Mouse (Mus musculus): ENCODE measurements around the gene Rfc5. TPM values are rescaled to one million over a fixed set of nuclear protein-coding genes. Genes with fewer than 3 reads are reported as not detected.
"Not testable (repeated sequence)": the region's sequence is repeated elsewhere in the genome, so short reads cannot be mapped to it uniquely, and the experiment has no call there.

Gene Rfc5
- 47.6 and 54.7 TPM in 2 replicates for polyA plus RNA-seq (2014; fragmentation: Nextera tagmentation; extraction: Ambion mirVana)

DNA sequence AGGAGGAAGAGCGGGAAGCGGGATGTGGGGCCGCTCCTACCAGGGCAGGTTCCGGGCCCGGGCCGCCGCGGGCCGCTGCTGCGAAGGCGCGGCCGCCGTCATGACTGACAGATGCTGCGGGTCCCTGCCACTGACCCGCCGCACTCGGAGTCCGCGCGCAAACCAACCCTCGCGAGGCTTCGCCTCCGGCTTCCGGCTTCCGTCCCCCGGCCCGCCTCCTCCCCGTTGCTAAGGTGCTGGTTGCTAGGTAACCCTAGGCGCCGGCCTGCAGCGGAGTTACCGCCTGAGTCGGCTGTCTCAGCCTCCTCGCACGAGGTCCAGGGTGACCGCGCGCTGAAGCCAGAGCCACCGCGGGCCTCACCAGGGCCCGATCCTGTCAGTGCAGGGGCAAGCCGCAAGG lies at the start of gene Rfc5:
TSS of gene Rfc5 (minus strand) at position 171 of the 400 bp plus-strand sequence.
- peak; percentile 98 for DNase-seq (ENCODE audit: low spot score)
- Histone ChIP-seq H3K27ac (ENCODE audit: low read depth, low read length) (peak within 1 kb of the TSS; percentile 61), H3K9ac (ENCODE audit: low read length) (peak within 1 kb of the TSS; percentile 89), H3K36me3 (ENCODE audit: control insufficient read depth, insufficient read depth, low read length) (peaks cover 17% of the 10 kb centered on the region), H3K27me3 (replicated peaks; ENCODE audit: control insufficient read depth, insufficient read depth, low read length) (no peaks in the 10 kb centered on the region), H3K4me3 (ENCODE audit: low read depth, low read length) (peak within 1 kb of the TSS; percentile 76), H3K4me1 (ENCODE audit: control insufficient read depth, insufficient read depth, low read length) (0 out of 2 replicates have a peak, but pooled peaks cover 4% of the 10 kb centered on the region), H3K9me3 (replicated peaks; ENCODE audit: control insufficient read depth, low read length) (no peaks in the 10 kb centered on the region), H3K4me2 (ENCODE audit: low read length) (peak within 1 kb of the TSS; percentile 75)
- WGBS: under 1% methylated on average over 44 of the region's 44 CpGs
- peak; percentile 98 for ATAC-seq

DNA sequence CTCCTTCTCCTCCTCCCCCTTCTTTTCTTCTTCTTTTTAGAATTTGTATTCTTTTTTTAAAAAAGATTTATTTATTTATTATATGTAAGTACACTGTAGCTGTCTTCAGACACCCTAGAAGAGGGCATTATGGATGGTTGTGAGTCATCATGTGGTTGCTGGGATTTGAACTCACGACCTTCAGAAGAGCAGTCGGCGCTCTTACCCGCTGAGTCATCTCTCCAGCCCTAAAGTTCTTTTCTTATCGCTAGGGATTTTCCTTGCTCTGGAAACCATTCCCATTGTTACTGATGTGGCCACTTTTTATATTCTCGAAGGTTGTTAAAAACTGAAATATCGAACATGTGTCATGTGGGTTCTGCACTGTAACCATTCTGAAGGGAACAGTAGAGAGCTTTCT lies 44.7 kb upstream of the Rfc5 start:
- not testable (repeated sequence) for H3K4me1 ChIP-seq (ENCODE audit: control insufficient read depth, insufficient read depth, low read length); H3K4me3 ChIP-seq (ENCODE audit: low read depth, low read length); H3K9me3 ChIP-seq (replicated peaks; ENCODE audit: control insufficient read depth, low read length); H3K27me3 ChIP-seq (replicated peaks; ENCODE audit: control insufficient read depth, insufficient read depth, low read length); H3K4me2 ChIP-seq (ENCODE audit: low read length); H3K27ac ChIP-seq (ENCODE audit: low read depth, low read length); DNase-seq (ENCODE audit: low spot score); H3K9ac ChIP-seq (ENCODE audit: low read length); ATAC-seq; H3K36me3 ChIP-seq (ENCODE audit: control insufficient read depth, insufficient read depth, low read length)
- WGBS: 93% methylated on average over 7 of the region's 7 CpGs

DNA sequence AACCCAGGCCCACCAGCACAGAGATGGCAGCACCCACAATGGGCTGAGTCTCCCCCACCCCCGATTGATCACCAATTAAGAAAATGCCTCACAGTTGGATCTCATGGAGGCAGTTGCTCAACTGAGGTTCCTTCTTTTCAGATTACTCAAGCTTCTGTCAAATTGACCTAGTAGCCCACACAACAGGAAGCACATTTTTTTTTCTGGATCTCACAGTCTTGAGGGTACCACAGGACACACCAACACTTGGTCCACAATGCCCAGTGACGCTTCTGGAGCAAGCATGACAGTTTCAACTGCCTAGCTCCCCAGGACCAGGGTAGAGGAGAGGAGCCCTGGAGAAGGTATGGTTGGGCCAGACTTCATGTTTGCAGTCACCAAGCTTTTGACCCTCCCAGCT lies 28.6 kb upstream of the Rfc5 start:
- DNase-seq (ENCODE audit: low spot score): no peak
- H3K36me3 ChIP-seq (ENCODE audit: control insufficient read depth, insufficient read depth, low read length): no peaks in the 10 kb centered on the region
- H3K27ac ChIP-seq (ENCODE audit: low read depth, low read length): no peak overlapping the region
- no peak overlapping the region for H3K4me3 ChIP-seq (ENCODE audit: low read depth, low read length)
- peaks cover 5% of the 10 kb centered on the region; the same call in 1 of the 2 replicates for H3K4me1 ChIP-seq (ENCODE audit: control insufficient read depth, insufficient read depth, low read length)
- H3K4me2 ChIP-seq (ENCODE audit: low read length): no peak overlapping the region
- ATAC-seq: no peak
- H3K27me3 ChIP-seq (replicated peaks; ENCODE audit: control insufficient read depth, insufficient read depth, low read length): no peaks in the 10 kb centered on the region
- no peaks in the 10 kb centered on the region for H3K9me3 ChIP-seq (replicated peaks; ENCODE audit: control insufficient read depth, low read length)
- 72% methylated on average over 2 of the region's 2 CpGs for WGBS
- no peak overlapping the region for H3K9ac ChIP-seq (ENCODE audit: low read length)

DNA sequence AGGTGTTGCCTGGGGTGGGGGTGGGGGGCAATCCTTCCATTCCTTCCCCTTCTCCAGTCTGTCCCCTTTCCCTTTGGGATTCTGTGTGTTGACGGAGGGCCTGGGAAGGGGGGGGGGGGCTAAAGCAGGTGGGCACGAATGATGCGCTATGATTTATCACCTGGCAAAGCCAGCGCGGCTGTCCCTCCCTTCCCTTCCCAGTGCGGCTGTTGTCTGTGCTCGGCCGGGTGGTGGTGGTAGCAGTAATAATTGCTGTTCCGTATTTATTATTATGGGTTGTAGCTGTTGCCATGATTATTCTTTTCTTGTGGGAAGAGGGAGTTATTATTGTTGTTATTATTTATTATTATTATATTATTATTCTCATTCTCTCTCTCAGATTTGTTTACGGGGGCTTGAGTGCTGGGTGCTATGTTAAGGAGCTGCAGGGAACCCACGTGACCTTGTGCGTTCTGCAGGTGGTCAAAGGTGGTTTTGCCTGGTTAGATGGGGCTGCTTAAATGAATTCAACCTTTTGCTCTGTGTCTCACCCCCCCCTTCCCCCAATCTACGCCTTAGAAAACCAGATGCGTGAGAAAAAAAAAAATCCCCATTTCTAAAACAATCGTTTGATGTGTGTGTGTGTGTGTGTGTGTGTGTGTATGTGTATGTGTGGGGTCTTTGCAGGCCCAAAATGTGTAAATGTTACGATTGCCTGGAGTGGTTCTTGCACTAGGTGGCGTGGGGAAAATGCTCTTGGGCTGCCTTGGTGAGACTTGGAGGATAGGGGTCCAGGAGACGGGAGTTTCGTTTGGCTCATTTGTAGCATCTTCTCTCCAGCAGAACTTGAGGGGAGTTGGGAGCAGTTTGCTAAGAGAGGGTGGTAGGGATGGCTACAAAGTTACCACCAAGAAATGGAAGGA lies 26.4 kb upstream of the Rfc5 start:
- H3K4me1 ChIP-seq (ENCODE audit: control insufficient read depth, insufficient read depth, low read length): peaks cover 5% of the 10 kb centered on the region; the same call in 1 of the 2 replicates

DNA sequence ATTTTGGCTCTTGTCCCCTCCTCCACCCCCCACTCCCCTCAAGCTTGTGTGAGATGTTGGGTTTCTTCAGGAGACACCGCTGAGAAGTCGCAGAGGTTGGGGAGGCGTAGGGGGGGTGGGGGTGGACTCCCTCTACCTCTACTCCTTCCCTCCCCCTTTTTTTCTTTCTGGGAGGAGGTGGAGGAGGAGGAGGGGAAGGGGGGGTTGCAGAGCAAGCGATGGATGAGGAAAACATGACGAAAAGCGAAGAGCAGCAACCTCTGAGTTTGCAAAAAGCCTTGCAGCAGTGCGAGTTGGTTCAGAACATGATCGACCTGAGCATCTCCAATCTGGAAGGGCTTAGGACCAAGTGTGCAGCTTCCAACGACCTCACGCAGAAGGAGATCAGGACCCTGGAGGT lies 25.8 kb upstream of the Rfc5 start:
- H3K27me3 ChIP-seq (replicated peaks; ENCODE audit: control insufficient read depth, insufficient read depth, low read length): no peaks in the 10 kb centered on the region
- DNase-seq (ENCODE audit: low spot score): peak; percentile 35
- peaks cover 5% of the 10 kb centered on the region; the same call in 1 of the 2 replicates for H3K4me1 ChIP-seq (ENCODE audit: control insufficient read depth, insufficient read depth, low read length)
- no peaks in the 10 kb centered on the region for H3K36me3 ChIP-seq (ENCODE audit: control insufficient read depth, insufficient read depth, low read length)
- peak overlapping the region; percentile 78 for H3K9ac ChIP-seq (ENCODE audit: low read length)
- ATAC-seq: no peak
- H3K4me2 ChIP-seq (ENCODE audit: low read length): peak overlapping the region; percentile 74
- WGBS: 0% methylated on average over 10 of the region's 10 CpGs
- H3K9me3 ChIP-seq (replicated peaks; ENCODE audit: control insufficient read depth, low read length): no peaks in the 10 kb centered on the region
- peak overlapping the region; percentile 96 for H3K27ac ChIP-seq (ENCODE audit: low read depth, low read length)
- H3K4me3 ChIP-seq (ENCODE audit: low read depth, low read length): peak overlapping the region; percentile 68

More for the DNA sequence above, 26.4 kb upstream of the Rfc5 start:
- Histone ChIP-seq H3K9me3 (replicated peaks; ENCODE audit: control insufficient read depth, low read length) (no peaks in the 10 kb centered on the region), H3K9ac (ENCODE audit: low read length) (peak overlapping the region; percentile 78), H3K36me3 (ENCODE audit: control insufficient read depth, insufficient read depth, low read length) (no peaks in the 10 kb centered on the region), H3K4me3 (ENCODE audit: low read depth, low read length) (peak overlapping the region; percentile 68), H3K4me2 (ENCODE audit: low read length) (peak overlapping the region; percentile 74), H3K27ac (ENCODE audit: low read depth, low read length) (peak overlapping the region; percentile 96; the same call in 1 of the 2 replicates), H3K27me3 (replicated peaks; ENCODE audit: control insufficient read depth, insufficient read depth, low read length) (no peaks in the 10 kb centered on the region)
- DNase-seq (ENCODE audit: low spot score): peak; percentile 14
- WGBS: 26% methylated on average over 19 of the region's 19 CpGs
- ATAC-seq: no peak

DNA sequence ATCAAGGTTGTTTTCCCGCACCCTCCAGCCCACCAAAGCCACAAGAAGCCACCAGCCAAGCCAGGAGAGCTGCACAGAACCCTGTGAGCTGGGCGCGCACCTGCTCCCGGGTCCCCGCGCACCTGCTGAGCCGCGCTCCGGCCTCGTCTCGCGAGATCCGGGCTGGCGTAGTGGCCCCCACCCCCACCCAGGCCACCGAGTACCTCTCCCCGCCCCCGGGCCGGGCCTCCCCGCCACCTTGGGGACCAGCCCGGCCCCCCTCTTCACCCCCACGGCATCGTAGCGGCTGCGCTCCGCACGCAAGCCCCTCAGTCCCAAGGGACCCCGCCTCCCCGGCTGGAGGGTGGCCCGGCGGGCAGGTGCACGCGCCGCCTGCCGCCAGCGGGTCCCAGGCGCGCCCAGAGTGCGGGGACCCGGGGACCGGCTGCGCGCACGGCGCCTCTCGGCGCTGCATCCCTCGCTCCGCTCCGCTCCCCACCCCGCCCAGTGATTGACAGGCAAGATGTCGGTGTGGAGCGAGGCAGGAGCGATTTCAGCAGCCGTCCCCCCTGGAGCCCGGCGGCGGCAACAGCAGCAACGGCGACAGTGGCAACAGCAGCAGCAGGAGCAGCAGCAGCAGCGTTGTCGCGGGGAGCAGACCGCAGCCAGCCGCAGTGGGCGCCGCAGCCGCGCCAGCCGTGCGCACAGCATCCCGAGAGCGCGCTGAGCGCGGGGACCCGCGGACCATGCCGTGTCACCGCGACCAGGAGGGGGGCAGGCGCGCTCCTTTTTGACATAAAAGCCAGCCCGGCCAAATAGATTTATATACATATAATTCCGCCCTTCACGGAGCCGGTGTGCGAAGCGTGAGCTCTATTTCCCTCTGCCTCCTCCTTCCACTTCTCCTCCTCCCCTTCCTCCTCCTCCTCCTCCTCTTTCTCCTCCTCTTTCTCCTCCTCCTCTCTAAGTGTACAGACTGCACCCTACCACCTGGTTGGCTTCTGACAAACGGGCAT lies 25.0 kb upstream of the Rfc5 start, which contains the start of gene Ksr2:
TSS of gene Ksr2 (plus strand) at position 494 of the 995 bp plus-strand sequence.
- no peaks in the 10 kb centered on the region for H3K9me3 ChIP-seq (replicated peaks; ENCODE audit: control insufficient read depth, low read length)
- WGBS: under 1% methylated on average over 79 of the region's 89 CpGs
- DNase-seq (ENCODE audit: low spot score) (peak; percentile 88), ATAC-seq (peak; percentile 95)
- peak within 1 kb of the TSS; percentile 68 for H3K4me3 ChIP-seq (ENCODE audit: low read depth, low read length)
- H3K27ac ChIP-seq (ENCODE audit: low read depth, low read length): peak within 1 kb of the TSS; percentile 96
- H3K36me3 ChIP-seq (ENCODE audit: control insufficient read depth, insufficient read depth, low read length): no peaks in the 10 kb centered on the region
- H3K4me1 ChIP-seq (ENCODE audit: control insufficient read depth, insufficient read depth, low read length): peaks cover 5% of the 10 kb centered on the region; the same call in 1 of the 2 replicates
- H3K4me2 ChIP-seq (ENCODE audit: low read length): peak within 1 kb of the TSS; percentile 74
- H3K27me3 ChIP-seq (replicated peaks; ENCODE audit: control insufficient read depth, insufficient read depth, low read length): no peaks in the 10 kb centered on the region
- H3K9ac ChIP-seq (ENCODE audit: low read length): peak within 1 kb of the TSS; percentile 78

DNA sequence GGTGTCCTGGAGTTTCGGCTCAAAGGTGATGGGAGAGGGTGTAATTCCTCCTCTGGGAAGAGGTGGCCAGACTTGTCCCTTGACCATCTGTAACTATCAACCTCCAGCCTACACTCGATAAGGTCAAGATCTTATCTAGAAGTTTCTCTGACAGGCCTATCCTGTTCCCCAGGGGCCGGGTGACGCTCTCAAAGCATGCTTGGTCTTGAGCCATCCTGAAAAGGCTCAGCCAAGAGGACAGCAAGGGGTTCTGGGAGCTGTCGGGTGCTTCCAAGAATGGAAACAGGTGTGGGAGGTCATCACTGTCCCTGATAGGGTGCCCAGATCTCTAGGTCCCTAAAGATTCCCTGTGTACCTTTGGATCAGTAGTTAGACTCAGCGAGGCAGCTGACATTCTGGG lies 20.5 kb upstream of the Rfc5 start:
- ATAC-seq: no peak
- H3K9ac ChIP-seq (ENCODE audit: low read length): no peak overlapping the region

DNA sequence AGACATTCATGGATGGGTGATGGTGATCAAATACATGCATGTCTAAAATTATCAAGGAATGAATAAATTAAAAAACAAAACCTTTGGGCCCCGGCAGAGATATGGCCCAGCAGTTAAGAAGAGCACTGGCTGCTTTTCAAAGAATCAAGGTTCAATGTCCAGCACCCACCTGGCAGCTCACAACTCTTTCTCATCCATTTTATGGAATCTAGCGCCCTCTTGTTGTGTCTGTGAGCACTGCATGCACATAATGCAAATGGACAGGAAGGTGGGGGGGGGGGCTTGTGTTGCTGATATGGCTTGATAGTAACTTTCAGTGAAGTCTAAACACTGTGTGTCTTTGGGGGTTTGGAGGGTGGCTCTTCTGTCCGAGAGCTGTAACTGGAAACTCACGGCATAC lies 19.4 kb upstream of the Rfc5 start:
- Histone ChIP-seq H3K4me3 (ENCODE audit: low read depth, low read length) (no peak overlapping the region), H3K27me3 (replicated peaks; ENCODE audit: control insufficient read depth, insufficient read depth, low read length) (no peaks in the 10 kb centered on the region), H3K4me1 (ENCODE audit: control insufficient read depth, insufficient read depth, low read length) (0 out of 2 replicates have a peak, but pooled peaks cover 3% of the 10 kb centered on the region), H3K27ac (ENCODE audit: low read depth, low read length) (no peak overlapping the region), H3K9ac (ENCODE audit: low read length) (no peak overlapping the region), H3K9me3 (replicated peaks; ENCODE audit: control insufficient read depth, low read length) (no peaks in the 10 kb centered on the region), H3K36me3 (ENCODE audit: control insufficient read depth, insufficient read depth, low read length) (no peaks in the 10 kb centered on the region), H3K4me2 (ENCODE audit: low read length) (no peak overlapping the region)
- DNase-seq (ENCODE audit: low spot score) (no peak), ATAC-seq (no peak)
- WGBS: 74% methylated on average over 4 of the region's 4 CpGs

More for the DNA sequence above, 20.5 kb upstream of the Rfc5 start:
- no peaks in the 10 kb centered on the region for H3K36me3 ChIP-seq (ENCODE audit: control insufficient read depth, insufficient read depth, low read length)
- H3K27ac ChIP-seq (ENCODE audit: low read depth, low read length): no peak overlapping the region
- H3K4me2 ChIP-seq (ENCODE audit: low read length): no peak overlapping the region
- H3K4me3 ChIP-seq (ENCODE audit: low read depth, low read length): no peak overlapping the region
- DNase-seq (ENCODE audit: low spot score): no peak
- H3K27me3 ChIP-seq (replicated peaks; ENCODE audit: control insufficient read depth, insufficient read depth, low read length): no peaks in the 10 kb centered on the region
- 78% methylated on average over 6 of the region's 6 CpGs for WGBS
- H3K9me3 ChIP-seq (replicated peaks; ENCODE audit: control insufficient read depth, low read length): no peaks in the 10 kb centered on the region
- H3K4me1 ChIP-seq (ENCODE audit: control insufficient read depth, insufficient read depth, low read length): 0 out of 2 replicates have a peak, but pooled peaks cover 5% of the 10 kb centered on the region

Measured in forebrain, embryonic 14.5 days (tissue).